Mouse (Mus musculus): Measurements from ENCODE around the gene Ifnlr1.
"Not testable (repeated sequence)": the region's sequence is repeated elsewhere in the genome, so short reads cannot be mapped to it uniquely, and the experiment has no call there.

Gene Ifnlr1

DNA sequence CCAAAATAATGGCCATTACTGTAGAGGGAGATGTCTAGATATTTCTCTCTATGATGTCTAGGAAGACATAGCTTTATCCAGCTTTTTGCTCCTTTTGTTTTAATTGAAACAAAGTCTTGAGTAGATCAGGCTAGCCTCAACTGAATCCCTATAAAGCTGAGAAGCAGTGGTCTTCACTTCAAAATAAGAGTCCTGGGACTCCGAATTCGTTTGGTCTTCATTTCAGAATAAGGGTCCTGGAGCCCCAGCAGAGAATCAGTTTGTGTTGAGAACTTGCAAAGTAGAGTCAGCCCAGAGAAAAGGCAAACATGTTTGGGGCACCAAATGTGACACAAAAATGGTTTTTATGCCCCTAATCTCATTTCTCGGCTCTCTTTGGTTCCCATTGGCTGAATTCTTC is 1.4 kb upstream of the Ifnlr1 start:
- no peak for DNase-seq (ENCODE audit: low spot score in 2 of 2)

GRCm38 (mm10) chr4:135686568-135686953 is 474 bp downstream of the Ifnlr1 start:
- DNase-seq (ENCODE audit: low spot score in 2 of 2), result no peak

DNA sequence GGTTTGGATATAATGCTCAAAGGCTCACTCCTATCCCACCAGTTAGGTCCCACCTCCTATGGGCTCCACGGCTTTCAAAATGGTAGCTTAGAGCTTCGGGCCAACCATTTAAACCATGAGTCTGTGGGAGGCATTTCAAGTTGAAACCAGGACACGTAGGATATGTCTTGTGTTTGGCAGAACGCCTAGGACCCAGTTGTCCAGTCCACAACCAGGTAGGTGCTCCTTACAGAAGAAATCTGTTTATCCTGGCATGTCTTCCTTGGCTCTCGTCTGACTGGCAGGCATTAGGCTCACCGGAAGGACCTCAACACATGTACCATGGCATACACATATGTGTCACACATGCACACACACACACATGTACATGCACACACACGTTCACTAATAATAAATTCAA is 3.7 kb downstream of the Ifnlr1 start:
- DNase-seq (ENCODE audit: low spot score in 2 of 2), result no peak

GRCm38 (mm10) chr4:135690241-135690640 is 4.2 kb downstream of the Ifnlr1 start:
- no peak for DNase-seq (ENCODE audit: low spot score in 2 of 2)

DNA sequence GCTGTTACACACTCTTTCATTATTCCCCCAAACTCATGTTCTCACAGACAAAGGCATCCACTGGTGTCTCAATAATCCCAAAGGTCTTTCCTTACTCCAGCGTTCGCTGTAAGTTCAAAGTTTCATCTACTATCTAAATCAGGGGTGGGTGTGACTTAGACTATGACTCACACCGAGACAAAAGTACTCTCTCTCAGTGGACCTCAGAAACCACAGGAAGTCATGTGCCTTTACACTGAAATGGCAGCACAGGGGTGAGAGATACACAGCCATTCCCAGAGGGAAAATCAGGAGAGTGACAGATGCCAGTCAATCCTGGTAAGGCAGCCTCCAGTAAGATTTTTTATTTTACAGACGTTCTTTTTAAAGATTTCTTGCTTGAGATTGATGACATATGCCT is 6.8 kb downstream of the Ifnlr1 start:
- DNase-seq (ENCODE audit: low spot score in 2 of 2), result no peak

GRCm38 (mm10) chr4:135698498-135698897 is 12.4 kb downstream of the Ifnlr1 start:
- DNase-seq (ENCODE audit: low spot score in 2 of 2), result no peak

- no peak for DNase-seq (ENCODE audit: low spot score in 2 of 2)
These were observed 17.4 kb downstream of the Ifnlr1 start for GRCm38 (mm10) chr4:135703497-135703896.

DNA sequence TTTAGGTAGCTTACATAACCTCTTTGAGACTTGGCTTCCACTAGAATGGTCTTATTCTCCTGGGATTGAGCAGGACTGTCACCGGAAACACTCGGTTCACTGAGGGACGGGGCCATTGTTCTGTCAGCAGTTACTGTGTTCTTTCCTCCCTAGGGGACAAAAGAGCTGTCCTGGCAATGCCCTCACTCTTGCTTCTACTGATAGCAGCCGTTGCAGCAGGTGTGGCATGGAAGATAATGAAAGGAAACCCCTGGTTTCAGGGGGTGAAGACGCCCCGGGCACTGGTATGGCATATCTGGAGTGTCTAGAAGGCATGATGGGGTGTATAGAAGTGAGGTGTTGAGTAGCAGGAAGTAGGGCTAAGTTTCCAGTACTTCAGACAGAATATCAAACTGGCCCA is 17.9 kb downstream of the Ifnlr1 start:
- DNase-seq (ENCODE audit: low spot score in 2 of 2), result no peak

- DNase-seq (ENCODE audit: low spot score in 2 of 2), result no peak
These were observed 20.0 kb downstream of the Ifnlr1 start for GRCm38 (mm10) chr4:135706045-135706444.

DNA sequence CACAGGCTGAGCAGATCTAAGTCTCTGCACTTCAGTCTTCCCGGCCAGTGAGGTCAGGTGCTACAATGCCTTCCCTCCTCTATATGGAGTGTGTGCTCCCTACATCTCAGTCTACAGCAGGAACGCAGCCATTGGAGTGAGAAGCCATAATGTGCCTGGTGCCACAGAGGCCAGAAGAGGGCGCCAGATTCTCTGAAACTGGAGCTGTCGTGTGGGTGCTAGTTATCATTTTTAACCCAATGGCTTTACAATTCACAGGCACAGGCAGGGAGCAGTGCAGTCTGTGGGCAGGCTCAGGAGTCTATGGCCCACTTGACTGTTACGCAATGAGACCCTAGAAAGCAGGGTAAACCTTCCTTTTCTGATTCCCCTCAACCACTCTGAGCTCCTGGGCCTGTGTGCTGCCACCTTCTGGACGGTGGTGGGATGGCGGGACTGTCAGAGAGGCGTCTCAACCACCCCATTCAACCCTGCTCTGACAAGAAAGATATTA is 23.0 kb downstream of the Ifnlr1 start:
- peak; percentile 76 to 81 for DNase-seq (ENCODE audit: low spot score in 2 of 2)

DNA sequence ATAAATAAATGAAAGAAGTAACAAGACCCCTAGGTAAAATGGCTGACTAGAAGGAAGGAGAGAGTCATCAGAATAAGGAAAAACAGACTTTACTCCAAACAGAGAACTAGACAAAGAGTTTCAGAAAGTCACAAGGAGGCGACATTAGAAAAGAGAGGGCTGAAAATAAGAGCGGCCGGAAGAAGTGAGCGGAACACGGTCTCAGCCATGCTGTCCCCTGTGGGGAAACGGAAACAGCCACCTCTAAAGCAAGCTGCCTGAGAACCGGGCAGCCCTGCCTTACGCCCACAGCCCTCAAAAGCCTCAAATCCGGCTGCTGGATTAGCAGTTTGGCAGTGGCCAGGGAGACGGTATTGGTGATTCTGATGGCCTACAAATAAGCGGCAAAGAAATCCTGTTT is 23.5 kb downstream of the Ifnlr1 start:
- DNase-seq (ENCODE audit: low spot score in 2 of 2), result no peak

DNA sequence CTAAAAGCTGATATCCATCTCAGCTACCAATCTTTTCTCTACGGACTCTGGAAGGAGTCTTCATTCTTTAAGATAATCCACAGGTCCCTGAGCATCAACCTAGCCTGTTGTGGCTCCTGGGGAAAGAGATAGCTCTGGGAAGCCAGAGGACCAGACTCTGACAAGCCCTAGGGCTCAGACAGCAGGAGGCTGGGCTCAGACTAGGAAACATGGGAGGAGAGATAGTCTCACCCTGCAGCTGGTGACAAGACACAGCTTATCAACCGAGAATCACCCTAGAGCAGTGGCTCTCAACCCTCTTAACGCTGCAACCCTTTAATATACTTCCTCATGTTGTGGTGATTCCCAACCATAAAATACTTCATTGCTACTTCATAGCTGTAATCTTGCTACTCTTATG is 24.3 kb downstream of the Ifnlr1 start:
- no peak for DNase-seq (ENCODE audit: low spot score in 2 of 2)

- no peak for DNase-seq (ENCODE audit: low spot score in 2 of 2)
These were observed 28.7 kb downstream of the Ifnlr1 start for GRCm38 (mm10) chr4:135714776-135715175.

- DNase-seq (ENCODE audit: low spot score in 2 of 2), result not testable (repeated sequence)
These were observed 30.4 kb downstream of the Ifnlr1 start for GRCm38 (mm10) chr4:135716438-135716837.

DNA sequence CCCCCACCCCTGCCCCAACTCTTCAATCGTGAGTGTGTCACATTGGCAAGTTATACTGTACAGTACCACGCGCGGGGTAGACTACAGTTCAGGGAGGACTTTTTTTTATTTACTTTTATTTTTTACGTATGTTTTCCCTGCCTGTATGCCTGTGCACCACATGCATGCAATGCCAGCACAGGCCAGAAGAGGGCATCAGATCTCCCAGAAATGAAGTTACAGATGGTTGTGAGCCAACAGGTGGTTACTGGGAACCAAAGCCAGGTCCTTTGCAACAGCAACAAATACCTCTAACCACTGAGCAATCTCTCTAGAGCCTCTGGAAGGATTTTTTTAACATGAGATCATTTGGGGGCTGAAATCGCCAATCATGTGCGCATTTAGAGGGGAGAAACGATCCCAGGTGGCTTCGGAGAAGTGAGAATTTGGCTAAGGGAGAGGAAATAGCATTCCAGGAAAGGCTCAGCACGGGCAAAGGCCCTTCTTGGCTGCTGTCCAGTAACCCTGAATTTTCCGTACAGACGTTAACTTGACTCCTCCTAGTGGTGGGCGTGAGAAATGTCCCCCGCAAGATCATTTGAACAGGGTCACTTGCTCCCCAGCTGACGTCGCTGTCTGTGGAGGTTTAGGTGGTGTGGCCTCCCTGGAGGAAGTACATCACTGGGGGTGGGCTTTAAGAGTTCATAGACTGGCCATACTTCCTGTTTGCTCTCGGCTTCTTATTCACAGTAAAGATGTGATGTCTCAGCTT is 36.6 kb downstream of the Ifnlr1 start:
- DNase-seq (ENCODE audit: low spot score in 2 of 2), result no peak

- no peak for DNase-seq (ENCODE audit: low spot score in 2 of 2)
These were observed 40.3 kb downstream of the Ifnlr1 start for GRCm38 (mm10) chr4:135726416-135726815.

DNA sequence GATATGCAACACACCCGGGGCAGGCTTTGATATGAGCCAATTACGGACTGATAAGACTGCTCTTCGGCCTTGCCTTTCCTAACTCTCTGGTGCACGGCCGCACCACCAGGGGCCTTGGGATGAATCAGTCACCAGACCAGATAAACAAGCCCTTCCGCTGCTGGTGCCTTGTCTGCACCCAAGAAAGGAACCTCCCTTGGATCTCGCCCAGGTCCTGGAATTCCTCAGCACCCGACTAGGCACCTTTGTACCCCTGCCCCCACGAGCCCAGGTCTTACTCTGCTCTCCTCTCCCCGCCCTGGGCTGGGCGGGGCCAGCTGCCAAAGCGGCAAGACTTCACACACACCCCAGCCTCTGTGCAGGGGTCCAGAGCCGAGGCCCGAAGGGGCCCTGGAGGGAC is 41.7 kb downstream of the Ifnlr1 start, which contains the start of gene Il22ra1:
Gene Il22ra1 (plus strand): TSS at position 356 of the 400 bp plus-strand sequence.
- DNase-seq (ENCODE audit: low spot score in 2 of 2), result peak; percentile 42 to 57

GRCm38 (mm10) chr4:135730204-135730603 is 44.1 kb downstream of the Ifnlr1 start:
- DNase-seq (ENCODE audit: low spot score in 2 of 2), result no peak

GRCm38 (mm10) chr4:135730951-135731350 is 44.9 kb downstream of the Ifnlr1 start:
- DNase-seq (ENCODE audit: low spot score in 2 of 2), result no peak

GRCm38 (mm10) chr4:135733901-135734300 is 47.8 kb downstream of the Ifnlr1 start:
- DNase-seq (ENCODE audit: low spot score in 2 of 2), result no peak

DNA sequence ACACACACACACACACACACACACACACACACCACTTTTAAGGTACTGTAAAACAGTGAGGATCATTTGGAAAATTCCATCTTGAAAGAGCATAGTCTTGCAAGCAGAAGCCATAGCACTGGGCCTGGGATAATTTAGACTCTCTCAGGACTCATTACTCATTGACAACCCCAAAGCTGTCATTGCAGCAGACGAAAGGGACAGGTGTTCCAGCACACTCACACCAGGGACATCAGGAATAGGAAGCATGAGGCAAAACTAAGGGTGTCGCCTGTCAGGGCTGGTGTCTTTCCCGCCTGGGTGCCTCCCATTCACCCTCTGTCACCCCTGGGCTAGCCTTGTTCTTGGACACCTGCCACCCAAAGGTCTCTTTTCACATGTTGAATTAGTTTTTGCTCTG is 50.8 kb downstream of the Ifnlr1 start:
- DNase-seq (ENCODE audit: low spot score in 2 of 2), result no peak

DNA sequence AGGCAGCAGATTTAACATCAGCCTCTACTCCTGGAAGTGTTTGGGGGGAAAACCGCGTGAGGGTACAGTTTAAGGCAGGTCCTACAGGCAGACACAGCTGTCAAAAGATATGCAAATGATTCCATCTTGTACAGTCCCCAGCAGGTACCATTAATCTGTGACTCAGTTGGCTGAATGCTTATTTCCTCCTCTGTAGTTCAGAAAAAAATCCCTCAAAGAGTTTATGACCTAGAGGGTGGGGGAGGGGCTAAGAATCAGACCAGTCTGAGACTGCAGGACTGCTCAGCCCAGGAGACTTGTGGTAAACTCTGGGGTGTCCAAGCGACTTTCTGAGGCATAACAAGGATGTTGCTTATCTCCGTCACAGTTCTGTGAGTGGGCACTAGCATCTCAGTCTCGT is 52.1 kb downstream of the Ifnlr1 start:
- DNase-seq (ENCODE audit: low spot score in 2 of 2), result no peak

DNA sequence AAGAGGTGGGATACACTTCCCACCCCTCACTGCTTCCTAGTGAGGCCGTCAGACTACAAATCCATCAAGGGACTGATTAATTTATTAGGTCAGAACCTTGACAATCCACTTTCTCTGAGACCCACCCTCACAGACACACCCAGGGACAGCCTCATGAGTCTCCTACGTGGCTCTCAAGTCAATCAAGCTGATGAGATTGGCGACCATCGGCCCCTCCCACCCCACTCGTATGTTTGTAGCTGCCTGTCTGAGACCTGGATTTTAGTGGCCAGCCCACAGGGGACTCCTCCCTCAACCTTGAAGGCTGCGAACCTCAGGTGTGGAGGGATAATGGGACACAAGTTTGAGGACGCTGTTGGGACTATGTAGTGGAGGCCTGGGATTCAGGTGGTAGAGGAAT is 53.1 kb downstream of the Ifnlr1 start:
- no peak for DNase-seq (ENCODE audit: low spot score in 2 of 2)

DNA sequence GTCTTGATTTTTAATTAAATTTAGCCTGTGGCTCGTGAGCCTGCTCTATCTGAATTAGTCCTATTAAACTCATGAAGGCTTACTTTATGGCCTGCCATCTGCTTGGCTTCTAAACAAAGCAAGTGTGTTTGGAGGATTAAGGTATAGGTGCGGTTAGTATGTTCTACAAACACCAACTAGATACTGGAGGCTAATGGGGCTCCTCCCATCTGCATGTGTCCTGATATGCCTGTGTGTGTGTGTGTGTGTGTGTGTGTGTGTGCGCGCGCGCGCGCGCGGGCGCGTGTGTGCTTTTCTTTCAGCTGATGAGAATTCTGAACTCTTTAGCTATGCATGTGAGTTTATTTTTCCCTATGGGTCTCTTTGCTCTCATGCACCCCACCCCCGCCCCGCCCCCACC is 53.6 kb downstream of the Ifnlr1 start:
- DNase-seq (ENCODE audit: low spot score in 2 of 2), result no peak

Measured in urinary bladder, postnatal 36 days (tissue).